8 mouse cellular contexts compared by ENCODE assay signal in genomic region chr2:38368746-38369330, GRCm38 (mm10). TPM values are rescaled to one million over a fixed set of nuclear protein-coding genes. Genes with fewer than 3 reads are reported as not detected.
DNase-seq lines count a peak whose midpoint lies in the region; ATAC-seq and TF ChIP-seq lines count a peak whose summit lies in the region.

No protein-coding gene starts in this region.

- H3K4me2 ChIP-seq in forebrain, embryonic 12.5 days = no peak overlapping the region
- H3K4me2 ChIP-seq in intestine, embryonic 14.5 days (ENCODE audit: low read length) = peak overlapping the region; percentile 44
- peak overlapping the region; percentile 57 for H3K4me2 ChIP-seq in liver, embryonic 15.5 days

- H3K9me3 ChIP-seq in E14TG2a.4 (ENCODE audit: low read length) = no peaks in the 10 kb centered on the region
- H3K9me3 ChIP-seq in forebrain, embryonic 12.5 days = no peaks in the 10 kb centered on the region
- no peaks in the 10 kb centered on the region for H3K9me3 ChIP-seq in intestine, embryonic 14.5 days (ENCODE audit: control insufficient read depth, low read length)
- H3K9me3 ChIP-seq in liver, embryonic 15.5 days (replicated peaks) = no peaks in the 10 kb centered on the region

- H3K27ac ChIP-seq in forebrain, embryonic 12.5 days = peak overlapping the region; percentile 14
- H3K27ac ChIP-seq in intestine, embryonic 14.5 days (ENCODE audit: low read depth) = no peak overlapping the region
- H3K27ac ChIP-seq in liver, embryonic 15.5 days (replicated peaks) = no peak overlapping the region

- no peak for ATAC-seq in forebrain, embryonic 12.5 days (ENCODE audit: low FRiP score)
- ATAC-seq in intestine, embryonic 14.5 days (replicated peaks; ENCODE audit: low FRiP score, low TSS enrichment, low read depth) = peak; percentile 56; the same call in 1 of the 2 replicates
- ATAC-seq in liver, embryonic 15.5 days (ENCODE audit: insufficient read depth) = no peak; the same call in 1 of the 2 replicates

- no peaks in the 10 kb centered on the region for H3K36me3 ChIP-seq in E14TG2a.4 (ENCODE audit: insufficient read depth, low read length)
- peaks cover 66% of the 10 kb centered on the region for H3K36me3 ChIP-seq in forebrain, embryonic 12.5 days (replicated peaks)
- no peaks in the 10 kb centered on the region for H3K36me3 ChIP-seq in intestine, embryonic 14.5 days (ENCODE audit: control insufficient read depth, insufficient read depth, low read length)
- no peaks in the 10 kb centered on the region for H3K36me3 ChIP-seq in liver, embryonic 15.5 days (replicated peaks)

- no peak for TF ChIP-seq CTCF in E14TG2a.4 (conservative IDR thresholded peaks at IDR 0.05; ENCODE audit: low read length)

- peaks cover 7% of the 10 kb centered on the region; the same call in 1 of the 2 replicates for H3K4me1 ChIP-seq in E14TG2a.4 (replicated peaks; ENCODE audit: low read depth, low read length)
- H3K4me1 ChIP-seq in forebrain, embryonic 12.5 days = peaks cover 29% of the 10 kb centered on the region
- no peaks in the 10 kb centered on the region for H3K4me1 ChIP-seq in intestine, embryonic 14.5 days (replicated peaks; ENCODE audit: control insufficient read depth, insufficient read depth, low read length)
- H3K4me1 ChIP-seq in liver, embryonic 15.5 days (replicated peaks) = peaks cover 3% of the 10 kb centered on the region; the same call in 1 of the 2 replicates

- 41% methylated on average over 31 of the region's 31 CpGs for WGBS in forebrain, embryonic 12.5 days
- 5% methylated on average over 31 of the region's 31 CpGs for WGBS in intestine, embryonic 14.5 days
- WGBS in liver, embryonic 15.5 days (ENCODE audit: insufficient replicate concordance) = 6% methylated on average over 31 of the region's 31 CpGs

- H3K4me3 ChIP-seq in E14TG2a.4 (replicated peaks; ENCODE audit: low read length) = peak overlapping the region; percentile 14; the same call in 1 of the 2 replicates
- H3K4me3 ChIP-seq in forebrain, embryonic 12.5 days (replicated peaks) = no peak overlapping the region
- H3K4me3 ChIP-seq in intestine, embryonic 14.5 days (ENCODE audit: low read depth, low read length) = peak overlapping the region; percentile 20
- peak overlapping the region; percentile 24 for H3K4me3 ChIP-seq in liver, embryonic 15.5 days (replicated peaks)

- no peak overlapping the region for H3K9ac ChIP-seq in forebrain, embryonic 12.5 days
- H3K9ac ChIP-seq in intestine, embryonic 14.5 days (ENCODE audit: low read length) = no peak overlapping the region
- no peak overlapping the region for H3K9ac ChIP-seq in liver, embryonic 15.5 days

- H3K27me3 ChIP-seq in E14TG2a.4 (ENCODE audit: insufficient read depth, low read length) = peaks cover 81% of the 10 kb centered on the region
- H3K27me3 ChIP-seq in forebrain, embryonic 12.5 days = peaks cover 22% of the 10 kb centered on the region; the same call in 1 of the 2 replicates
- peaks cover 81% of the 10 kb centered on the region for H3K27me3 ChIP-seq in intestine, embryonic 14.5 days (replicated peaks; ENCODE audit: control insufficient read depth, insufficient read depth, low read length)
- peaks cover 97% of the 10 kb centered on the region for H3K27me3 ChIP-seq in liver, embryonic 15.5 days

- peak; percentile 57 for DNase-seq in T-cell, adult 2 months (ENCODE audit: low spot score)
- peak; percentile 84 for DNase-seq in intestine, embryonic 14.5 days (ENCODE audit: low spot score)
- peak; percentile 45 to 53 for DNase-seq in natural killer cell, adult 2 months (ENCODE audit: low spot score in 2 of 2)
- no peak for DNase-seq in Muller cell, postnatal 12 days (ENCODE audit: inconsistent ontology term)
- no peak for DNase-seq in spleen, postnatal 14 days (ENCODE audit: low spot score in 2 of 2)

RNA-seq across cellular contexts. Expression of gene Lhx2, which starts 29.8 kb away (rescaled TPM):
- 196 and 224 TPM in 2 replicates for polyA plus RNA-seq in forebrain, embryonic 12.5 days (2016; fragmentation: Nextera tagmentation; extraction: Ambion mirVana)
- polyA plus RNA-seq in intestine, embryonic 14.5 days (2014; fragmentation: Nextera tagmentation; extraction: Ambion mirVana) = 0.19 TPM in 1 of 2 replicates, not detected in the other
- 1.5 and 1.9 TPM in 2 replicates for polyA plus RNA-seq in liver, embryonic 15.5 days (2015; fragmentation: Nextera tagmentation; extraction: Ambion mirVana)

Comparison
In these comparisons a context has a peak if more than half of its experiments do, and no peak if none do; other contexts are left out.
1. DNase-seq: peak in T-cell, adult 2 months (single experiment), intestine, embryonic 14.5 days (single experiment) and natural killer cell, adult 2 months (2 of 2); none in Muller cell, postnatal 12 days (single experiment) and spleen, postnatal 14 days (0 of 2).
2. RNA of gene Lhx2, which starts 29.8 kb away (polyA plus RNA-seq): 196 to 224 TPM in forebrain, embryonic 12.5 days; 1.5 to 1.9 TPM in liver, embryonic 15.5 days and 0.19 TPM in intestine, embryonic 14.5 days; every median in the first group is over 10 times any median in the second.